ENCODE assay signal across 9 mouse cellular contexts in genomic region chr7:121640998-121641762, GRCm38 (mm10).
DNase-seq lines count a peak whose midpoint lies in the region; ATAC-seq and TF ChIP-seq lines count a peak whose summit lies in the region.
"Had no signal": no experiment of that assay in that cellular context is flagged by ENCODE, and none has a peak within 500 bp of the region (broad histone marks: within the 10 kb centered on the region; RNA-seq: fewer than 3 reads in every experiment).

No protein-coding gene starts in this region.

- H3K4me1 ChIP-seq in hindbrain, embryonic 13.5 days (replicated peaks): peaks cover 11% of the 10 kb centered on the region
- H3K4me1 ChIP-seq in midbrain, embryonic 15.5 days: 0 out of 2 replicates have a peak, but pooled peaks cover 5% of the 10 kb centered on the region
- no peaks in the 10 kb centered on the region for H3K4me1 ChIP-seq in stomach, postnatal 0 days (replicated peaks; ENCODE audit: control insufficient read depth, insufficient read depth)

- peak; percentile 91 for ATAC-seq in common myeloid progenitor, adult 5-6 weeks (replicated peaks; ENCODE audit: low read depth, poor library complexity, severe bottlenecking)
- peak; percentile 36; the same call in 1 of the 2 replicates for ATAC-seq in hindbrain, embryonic 13.5 days (ENCODE audit: low FRiP score)
- ATAC-seq in midbrain, embryonic 15.5 days (replicated peaks): peak; percentile 66; the same call in 1 of the 2 replicates
- ATAC-seq in stomach, postnatal 0 days (ENCODE audit: low FRiP score, low TSS enrichment): no peak

- H3K4me2 ChIP-seq in hindbrain, embryonic 13.5 days: no peak overlapping the region
- H3K4me2 ChIP-seq in midbrain, embryonic 15.5 days: no peak overlapping the region
- H3K4me2 ChIP-seq in stomach, postnatal 0 days (replicated peaks; ENCODE audit: low read depth): 0 out of 2 replicates have a peak overlapping the region, but pooled peaks have one; percentile 4

- peak; percentile 85 for TF ChIP-seq CTCF in stomach, postnatal 0 days (IDR thresholded peaks at IDR 0.05; ENCODE audit: low read depth)

- peak; percentile 53 to 61 for DNase-seq in left cerebral cortex, adult 18-20 months (ENCODE audit: low spot score in 2 of 2)
- no peak for DNase-seq in left cerebral cortex, adult 11 months (ENCODE audit: low spot score)
- DNase-seq in WW6 (ENCODE audit: low read depth, low spot score): peak; percentile 13
- peak; percentile 75 for DNase-seq in left cerebral cortex, postnatal 14 days (ENCODE audit: low spot score in 2 of 2)
- peak; percentile 38 for DNase-seq in stomach, postnatal 0 days (ENCODE audit: low spot score)

- H3K27ac ChIP-seq in hindbrain, embryonic 13.5 days: no peak overlapping the region
- no peak overlapping the region for H3K27ac ChIP-seq in midbrain, embryonic 15.5 days
- no peak overlapping the region for H3K27ac ChIP-seq in stomach, postnatal 0 days (replicated peaks)

- H3K27me3 ChIP-seq in hindbrain, embryonic 13.5 days: no peaks in the 10 kb centered on the region
- H3K27me3 ChIP-seq in midbrain, embryonic 15.5 days (replicated peaks): no peaks in the 10 kb centered on the region
- H3K27me3 ChIP-seq in stomach, postnatal 0 days (ENCODE audit: control insufficient read depth, insufficient read depth, low read length): no peaks in the 10 kb centered on the region

- H3K36me3 ChIP-seq in hindbrain, embryonic 13.5 days: peaks cover 12% of the 10 kb centered on the region; the same call in 1 of the 2 replicates
- H3K36me3 ChIP-seq in midbrain, embryonic 15.5 days (replicated peaks): no peaks in the 10 kb centered on the region
- H3K36me3 ChIP-seq in stomach, postnatal 0 days (ENCODE audit: control insufficient read depth, insufficient read depth, low read length): no peaks in the 10 kb centered on the region

- WGBS in hindbrain, embryonic 13.5 days: 60% methylated on average over 12 of the region's 12 CpGs
- 57% methylated on average over 12 of the region's 12 CpGs for WGBS in midbrain, embryonic 15.5 days
- WGBS in stomach, postnatal 0 days: 52% methylated on average over 12 of the region's 12 CpGs

- H3K9ac ChIP-seq in hindbrain, embryonic 13.5 days: no peak overlapping the region
- H3K9ac ChIP-seq in midbrain, embryonic 15.5 days: no peak overlapping the region
- no peak overlapping the region for H3K9ac ChIP-seq in stomach, postnatal 0 days (ENCODE audit: low read length)

- TF ChIP-seq EP300 in stomach, postnatal 0 days (optimal IDR thresholded peaks at IDR 0.05): no peak

- intact Hi-C loops in left cerebral cortex, postnatal 14 days (cut with DNase I): loop anchor here (5.0 to 10.0 kb wide), 6 partner anchors 64 to 556 kb away; partner anchors contain the start of genes Hs3st2 and Otoa

- no peaks in the 10 kb centered on the region for H3K9me3 ChIP-seq in hindbrain, embryonic 13.5 days
- no peaks in the 10 kb centered on the region for H3K9me3 ChIP-seq in midbrain, embryonic 15.5 days
- H3K9me3 ChIP-seq in stomach, postnatal 0 days (ENCODE audit: control insufficient read depth, low read length): no peaks in the 10 kb centered on the region

- no peak overlapping the region for H3K4me3 ChIP-seq in hindbrain, embryonic 13.5 days
- H3K4me3 ChIP-seq in midbrain, embryonic 15.5 days: no peak overlapping the region
- no peak overlapping the region for H3K4me3 ChIP-seq in stomach, postnatal 0 days (ENCODE audit: low read depth, low read length)
- H3K4me3 ChIP-seq: myocyte had no signal
